Mouse (Mus musculus) 3T3-L1 (cell line): ENCODE results near the gene Kif3a.

ENCODE experiments used
- DNase-seq: peaks from one replicate; pipeline ENCODE4 v3.0.0-alpha.2; 2015; ENCODE audit warnings: low read depth, low spot score

Kif3a gene

GRCm38 (mm10) chr11:53567224-53568014, at the start of gene Kif3a:
Gene Kif3a (plus strand): TSS chr11:53567379.
- DNase-seq = peak; percentile 97

GRCm38 (mm10) chr11:53518759-53519158, 48.4 kb upstream of the Kif3a start:
- DNase-seq = no peak

GRCm38 (mm10) chr11:53519207-53520121, 47.7 kb upstream of the Kif3a start, which contains the start of gene Sept8:
Gene Sept8 (plus strand): TSS chr11:53519257.
- DNase-seq = peak; percentile 59

DNA sequence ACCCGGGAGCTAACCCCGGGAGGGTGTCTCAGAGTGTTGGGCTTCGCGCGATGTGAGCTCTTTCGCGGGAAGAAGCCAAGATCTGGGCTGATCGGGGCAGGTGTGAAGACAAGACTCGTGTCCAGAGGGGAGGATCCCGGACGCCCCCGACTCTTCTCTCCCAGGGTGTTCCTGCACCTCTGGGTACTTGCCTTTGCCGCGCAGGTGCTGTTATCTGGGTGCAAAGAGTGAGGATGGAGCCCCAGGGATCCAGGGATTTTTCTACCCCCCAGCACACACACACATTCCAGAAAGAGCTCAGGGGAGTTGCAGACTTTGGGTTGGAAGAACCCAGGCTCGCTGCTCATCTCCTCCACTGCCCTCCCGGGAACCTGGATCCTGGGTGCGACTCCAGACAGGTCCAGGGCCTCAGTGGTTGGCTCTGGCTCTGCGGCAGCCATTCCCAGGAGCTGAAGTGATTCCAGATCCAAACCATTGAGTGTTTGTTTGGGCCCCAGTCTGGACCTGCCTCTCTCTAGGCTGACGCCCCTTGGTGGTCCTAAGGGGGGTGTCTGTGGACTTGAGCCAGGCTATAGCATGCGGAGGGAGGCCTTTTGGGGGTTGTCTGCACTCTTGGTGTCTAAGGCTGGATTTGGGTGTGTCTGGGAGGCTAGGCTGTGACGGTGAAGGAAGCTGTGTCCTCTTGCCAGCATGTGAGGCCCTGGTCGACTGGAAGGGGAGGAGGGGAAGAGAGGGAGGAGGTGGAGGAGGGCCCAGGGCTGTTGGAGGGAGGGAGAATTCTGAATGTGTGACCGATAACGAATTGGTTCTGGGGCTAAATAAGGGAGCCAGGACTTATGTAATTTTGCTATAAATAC, 46.8 kb upstream of the Kif3a start:
- peak; percentile 82 for DNase-seq

DNA sequence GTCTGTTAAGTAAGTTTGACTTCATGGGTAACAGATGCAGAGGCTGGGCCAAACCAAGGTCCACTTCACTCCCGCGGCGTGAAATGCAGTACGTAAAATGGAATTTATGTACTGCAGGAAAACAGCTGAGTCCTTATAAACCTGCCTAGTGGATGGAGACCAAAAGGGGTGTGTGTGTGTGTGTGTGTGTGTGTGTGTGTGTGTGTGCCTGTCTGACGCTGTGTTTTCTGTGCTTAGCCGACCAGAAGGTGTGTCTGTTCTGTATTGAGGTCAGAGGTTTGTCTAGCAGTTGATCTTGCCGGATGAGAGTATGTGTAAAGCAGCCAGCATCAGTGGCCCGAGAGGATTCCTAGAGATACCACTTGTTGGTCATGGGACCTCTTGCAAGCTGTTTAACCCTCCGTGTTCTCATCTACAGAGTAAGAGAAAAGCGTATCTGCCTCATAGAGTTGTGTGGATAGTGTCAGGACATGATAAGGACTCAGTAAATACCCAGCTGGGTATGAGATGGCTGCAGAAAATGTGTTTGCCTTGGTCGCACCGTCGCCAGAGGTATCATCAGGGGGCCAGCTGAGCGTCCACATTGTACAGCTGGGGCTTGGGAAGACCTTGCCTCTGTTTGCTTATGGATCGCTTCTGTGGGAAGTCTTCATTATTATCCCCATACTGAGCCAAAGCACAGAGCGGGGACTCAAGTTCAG, 45.9 kb upstream of the Kif3a start:
- DNase-seq = peak; percentile 32

DNA sequence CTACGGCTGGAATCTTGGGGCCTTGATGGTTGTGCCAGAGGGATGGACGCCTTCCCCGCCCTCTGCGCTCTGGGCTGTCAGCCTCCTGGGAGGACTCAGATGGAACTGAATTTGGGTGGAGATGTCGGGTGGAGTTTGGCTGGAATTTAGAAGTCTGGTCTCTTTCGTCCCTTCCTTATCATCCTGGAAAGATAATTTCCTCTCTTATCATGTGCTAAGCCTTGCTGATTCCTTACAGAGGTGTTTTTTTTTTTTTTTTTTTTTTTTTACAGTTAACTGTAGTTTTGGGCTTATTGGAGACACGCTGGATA, 45.4 kb upstream of the Kif3a start:
- no peak for DNase-seq

GRCm38 (mm10) chr11:53522362-53522761, 44.8 kb upstream of the Kif3a start:
- DNase-seq = no peak

DNA sequence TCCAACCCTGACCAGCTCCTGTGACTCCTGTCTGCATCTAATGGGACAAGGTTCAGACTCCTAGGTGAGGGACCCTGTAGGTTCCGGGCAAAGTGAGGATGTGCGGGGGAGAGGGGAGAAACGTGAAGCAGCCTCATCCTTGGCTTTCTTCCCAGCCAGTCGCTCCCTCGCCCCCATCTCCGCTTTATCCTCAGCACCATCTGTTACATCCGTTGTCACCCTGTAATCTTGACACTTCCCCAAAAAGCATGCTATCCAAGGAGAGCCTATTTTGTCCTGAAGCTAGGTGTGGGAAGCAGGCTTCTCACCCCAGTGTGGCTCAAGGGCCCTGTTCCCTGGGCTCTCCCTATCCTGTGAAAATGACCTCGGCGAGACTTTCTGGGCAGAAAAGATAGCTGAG, 44.2 kb upstream of the Kif3a start:
- DNase-seq = no peak

GRCm38 (mm10) chr11:53523545-53524405, 43.4 kb upstream of the Kif3a start:
- DNase-seq = no peak

GRCm38 (mm10) chr11:53524905-53525304, 42.3 kb upstream of the Kif3a start:
- no peak for DNase-seq

- no peak for DNase-seq
These were observed 41.7 kb upstream of the Kif3a start for GRCm38 (mm10) chr11:53525461-53525860.

- no peak for DNase-seq
These were observed 38.6 kb upstream of the Kif3a start for GRCm38 (mm10) chr11:53528397-53529252.

DNA sequence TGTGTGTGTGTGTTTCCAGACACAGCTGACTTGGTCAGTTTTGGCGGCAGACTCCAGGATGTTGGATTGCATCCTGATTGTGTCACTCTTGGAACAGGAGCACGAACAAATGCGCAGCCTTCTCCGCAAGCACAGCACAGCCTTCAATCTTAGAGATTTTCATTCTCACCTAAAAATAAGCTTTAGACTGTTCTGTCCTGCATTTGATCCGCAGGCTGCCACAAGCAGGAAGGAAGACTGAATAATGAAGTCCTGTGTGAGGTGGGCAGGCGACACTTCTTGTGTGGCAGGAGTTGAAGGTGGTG, 38.0 kb upstream of the Kif3a start:
- DNase-seq = peak; percentile 58

- DNase-seq = no peak
These were observed 37.2 kb upstream of the Kif3a start for GRCm38 (mm10) chr11:53530001-53530400.

DNA sequence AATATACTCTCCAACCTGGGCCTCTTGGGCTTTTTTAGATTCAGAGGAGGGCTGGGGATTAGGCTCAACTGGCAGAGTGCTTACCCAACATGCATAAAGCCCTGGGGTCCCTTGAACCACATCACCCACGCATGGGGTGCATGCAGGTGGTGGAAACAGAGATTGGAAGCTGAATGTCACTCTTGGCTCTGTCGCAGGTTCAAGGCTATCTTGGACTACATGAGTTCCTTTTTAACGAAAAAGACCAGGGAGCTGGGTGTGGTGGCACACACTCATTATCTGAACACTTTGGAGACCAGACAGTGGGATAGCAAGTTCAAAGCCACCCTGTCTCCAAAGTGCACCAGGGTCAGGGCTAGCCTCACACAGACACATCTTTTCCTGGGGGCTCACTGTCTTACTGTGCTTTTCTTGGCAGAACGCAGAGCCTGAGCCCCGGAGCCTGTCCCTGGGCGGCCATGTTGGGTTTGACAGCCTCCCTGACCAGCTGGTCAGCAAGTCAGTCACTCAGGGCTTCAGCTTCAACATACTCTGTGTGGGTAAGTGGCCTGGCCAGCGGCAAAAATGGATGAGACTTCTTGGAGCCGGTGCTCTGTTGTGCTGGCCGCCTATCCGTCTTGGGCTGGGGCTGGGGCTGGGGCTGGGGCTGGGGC, 35.5 kb upstream of the Kif3a start:
- no peak for DNase-seq

DNA sequence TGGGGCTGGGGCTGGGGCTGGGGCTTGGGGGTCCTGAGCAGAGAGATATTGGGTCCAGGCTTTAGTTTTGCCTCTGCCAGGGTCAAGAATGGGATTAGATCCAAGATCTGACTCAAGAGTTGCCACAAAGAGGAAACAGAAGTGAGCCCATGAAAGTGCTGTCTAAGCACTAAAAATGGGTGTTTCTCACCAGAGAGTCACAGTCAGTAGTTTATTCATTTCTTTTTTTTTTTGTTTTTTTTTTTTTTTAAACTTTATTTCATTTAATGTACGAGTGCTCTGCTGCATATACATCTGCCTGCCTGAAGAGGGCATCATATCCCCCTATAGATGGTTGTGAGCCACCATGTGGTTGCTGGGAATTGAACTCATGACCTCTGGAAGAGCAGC, 35.0 kb upstream of the Kif3a start:
- DNase-seq = peak; percentile 75

DNA sequence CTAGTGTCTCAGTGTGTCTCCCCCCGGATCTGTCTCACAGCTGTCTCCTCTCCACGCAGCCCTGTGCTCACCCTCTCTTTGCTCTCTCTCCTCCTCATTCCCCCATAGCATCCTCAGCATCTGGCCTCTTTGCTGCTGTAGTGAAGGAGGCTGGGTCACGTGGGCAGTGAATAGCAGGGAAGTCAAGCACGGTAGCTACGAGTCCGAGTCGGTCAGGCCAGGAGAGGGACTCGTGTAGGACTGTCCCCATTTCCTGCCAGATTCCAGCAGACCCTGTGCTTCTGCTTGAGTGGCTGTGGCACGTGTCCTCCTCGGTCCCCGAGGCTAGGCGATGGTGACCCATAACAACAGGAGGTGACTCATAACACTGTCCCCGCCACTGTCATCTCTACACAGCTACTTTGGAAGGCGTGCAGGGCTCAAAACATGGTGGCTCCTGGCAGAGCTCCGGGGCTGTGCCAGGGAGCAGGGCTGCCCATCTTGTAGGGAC, 28.1 kb upstream of the Kif3a start:
- no peak for DNase-seq

DNA sequence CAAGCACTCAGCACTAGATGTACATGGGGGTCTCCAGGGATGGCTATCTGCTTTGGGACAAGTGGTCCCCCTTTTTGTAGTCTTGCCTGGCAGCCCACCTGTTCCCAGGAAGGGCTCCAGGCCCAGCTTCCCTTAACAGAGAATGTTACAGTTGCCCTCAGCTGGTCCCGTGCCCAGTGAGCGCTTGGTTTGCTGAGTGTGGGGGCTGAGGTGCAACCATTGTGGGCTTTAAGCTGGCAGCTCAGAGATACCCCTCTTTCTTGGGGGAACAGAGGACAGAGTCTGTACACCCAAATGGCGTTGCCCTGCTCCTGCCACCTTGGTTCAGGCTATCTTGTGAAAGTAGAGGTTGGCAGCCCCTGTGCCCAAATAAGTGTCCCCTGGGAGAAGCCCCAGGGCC, 26.8 kb upstream of the Kif3a start:
- no peak for DNase-seq

DNA sequence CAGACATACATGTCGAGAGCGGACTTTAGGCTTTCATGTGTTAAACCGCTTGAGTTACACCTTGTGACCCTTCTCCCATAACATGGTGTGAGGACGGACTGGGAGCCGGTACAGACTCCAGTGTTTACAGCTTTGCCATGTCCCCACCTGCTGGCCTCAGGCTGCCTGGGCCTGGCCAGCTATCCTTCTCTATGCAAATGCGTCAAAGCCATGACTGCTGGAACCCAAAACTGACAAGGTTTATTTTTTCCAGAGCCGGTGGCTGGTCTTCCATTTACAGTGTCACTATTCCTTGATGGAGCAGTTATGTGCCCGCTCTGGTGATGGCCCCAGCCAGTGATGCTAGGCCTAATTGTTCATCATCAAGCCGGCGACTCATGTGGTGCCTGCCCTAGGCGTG, 26.0 kb upstream of the Kif3a start:
- no peak for DNase-seq
